Mouse (Mus musculus) midbrain, embryonic 15.5 days (tissue): ENCODE measurements around the gene Zfp612. TPM values are rescaled to one million over a fixed set of nuclear protein-coding genes. Genes with fewer than 3 reads are reported as not detected.

ENCODE experiments used
- ATAC-seq: fragments of 200-750 bp; cut with Nextera tagmentation; replicated peaks from 2 replicates; pipeline ENCODE4 v1.8.0; 2017; ENCODE audit warnings: moderate TSS enrichment
- H3K27ac ChIP-seq: fragments of 300-500 bp; sonication (generic); 2 replicates; pipeline ENCODE4 v1.5.1; 2015; ENCODE audit warnings: mild to moderate bottlenecking, inconsistent platforms
- H3K27me3 ChIP-seq: fragments of 300-500 bp; sonication (generic); replicated peaks from 2 replicates; pipeline ENCODE4 v1.6.1; 2015; ENCODE audit warnings: inconsistent platforms
- H3K36me3 ChIP-seq: fragments of 300-500 bp; sonication (generic); replicated peaks from 2 replicates; pipeline ENCODE4 v1.6.1; 2015; ENCODE audit warnings: inconsistent platforms
- H3K4me1 ChIP-seq: fragments of 300-500 bp; sonication (generic); 2 replicates; pipeline ENCODE4 v1.6.1; 2015; ENCODE audit warnings: inconsistent platforms
- H3K4me2 ChIP-seq: fragments of 300-500 bp; sonication (generic); 2 replicates; pipeline ENCODE4 v1.6.1; 2015; ENCODE audit warnings: inconsistent platforms, mild to moderate bottlenecking, moderate library complexity
- H3K4me3 ChIP-seq: fragments of 300-500 bp; sonication (generic); 2 replicates; pipeline ENCODE4 v1.5.1; 2015; ENCODE audit warnings: mild to moderate bottlenecking, inconsistent platforms
- H3K9ac ChIP-seq: fragments of 300-500 bp; sonication (generic); 2 replicates; pipeline ENCODE4 v1.6.1; 2015; ENCODE audit warnings: mild to moderate bottlenecking, inconsistent platforms
- H3K9me3 ChIP-seq: fragments of 300-500 bp; sonication (generic); 2 replicates; pipeline ENCODE4 v1.6.1; 2016; ENCODE audit warnings: inconsistent platforms
- WGBS: fragments of 180-500 bp; shearing (Covaris S2); methylation state at CpG from one replicate; pipeline ENCODE4 v1.1.7; 2015; ENCODE audit warnings: mixed read lengths; 5-methylcytosine and 5-hydroxymethylcytosine counted together
- polyA plus RNA-seq: library from polyadenylated mRNA; unstranded; fragments of >200 nt; fragmentation: Nextera tagmentation; extraction: Ambion mirVana; gene quantifications from 2 replicates; pipeline ENCODE4 v1.2.1, GENCODE M21; 2015

Gene Zfp612
- polyA plus RNA-seq, 1 experiment from 2014 or later: 24.5 TPM

- Histone ChIP-seq H3K4me3 (no peak overlapping the region), H3K27ac (no peak overlapping the region), H3K9ac (no peak overlapping the region), H3K36me3 (no peaks in the 10 kb centered on the region), H3K4me1 (no peaks in the 10 kb centered on the region), H3K27me3 (no peaks in the 10 kb centered on the region), H3K4me2 (no peak overlapping the region), H3K9me3 (no peaks in the 10 kb centered on the region)
- 85% methylated on average over 4 of the region's 4 CpGs for WGBS
- ATAC-seq: no peak
Observed at GRCm38 (mm10) chr8:110069706-110070105, 9.8 kb upstream of the Zfp612 start.

DNA sequence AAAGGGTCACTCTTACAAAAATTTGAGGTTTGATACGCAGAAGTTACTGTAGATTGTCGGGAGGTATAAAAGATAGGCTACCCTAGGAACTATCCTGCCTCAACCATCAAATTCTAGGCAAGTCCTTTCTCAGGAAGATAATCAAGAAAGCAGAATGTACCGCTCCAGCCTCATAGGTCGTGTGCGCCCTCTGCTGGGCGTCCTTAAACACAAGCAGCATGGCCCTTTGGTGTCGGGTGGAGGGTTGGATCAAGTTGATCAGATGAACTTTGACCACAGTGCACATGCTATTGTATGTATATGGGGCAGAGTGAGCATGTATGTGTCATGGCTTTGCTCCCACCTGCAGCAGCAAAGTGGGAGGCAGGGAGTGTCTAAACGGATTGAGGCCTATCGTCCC is 7.9 kb upstream of the Zfp612 start:
- ATAC-seq: no peak
- no peak overlapping the region for H3K27ac ChIP-seq
- H3K4me2 ChIP-seq: no peak overlapping the region
- 15% methylated on average over 9 of the region's 9 CpGs for WGBS
- H3K27me3 ChIP-seq: no peaks in the 10 kb centered on the region
- H3K9ac ChIP-seq: no peak overlapping the region
- H3K4me3 ChIP-seq: no peak overlapping the region
- no peaks in the 10 kb centered on the region for H3K4me1 ChIP-seq
- H3K9me3 ChIP-seq: no peaks in the 10 kb centered on the region
- H3K36me3 ChIP-seq: no peaks in the 10 kb centered on the region

DNA sequence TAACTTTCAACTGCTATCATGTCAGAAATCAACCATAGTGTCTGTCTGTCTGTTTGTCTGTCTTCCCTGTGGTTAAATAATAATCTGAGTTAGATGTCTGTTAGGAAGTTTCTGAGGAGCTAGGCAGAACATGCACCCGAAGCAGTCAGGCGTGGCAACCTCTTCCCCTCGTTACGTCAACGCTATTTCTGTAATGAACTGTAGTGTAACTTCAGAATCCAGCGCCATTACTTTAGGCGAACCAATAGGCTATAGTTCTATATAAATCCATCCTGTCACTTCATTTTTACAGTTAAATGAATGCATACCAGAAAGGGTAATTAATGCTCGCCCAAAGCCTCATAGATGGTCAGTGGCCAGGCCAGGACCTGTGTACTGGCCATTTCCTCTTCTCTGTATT is 5.0 kb upstream of the Zfp612 start:
- Histone ChIP-seq H3K9ac (no peak overlapping the region), H3K9me3 (no peaks in the 10 kb centered on the region), H3K36me3 (no peaks in the 10 kb centered on the region), H3K4me1 (0 out of 2 replicates have a peak, but pooled peaks cover 3% of the 10 kb centered on the region), H3K4me2 (no peak overlapping the region), H3K4me3 (no peak overlapping the region), H3K27me3 (no peaks in the 10 kb centered on the region), H3K27ac (no peak overlapping the region)
- no peak for ATAC-seq
- WGBS: 84% methylated on average over 8 of the region's 8 CpGs

DNA sequence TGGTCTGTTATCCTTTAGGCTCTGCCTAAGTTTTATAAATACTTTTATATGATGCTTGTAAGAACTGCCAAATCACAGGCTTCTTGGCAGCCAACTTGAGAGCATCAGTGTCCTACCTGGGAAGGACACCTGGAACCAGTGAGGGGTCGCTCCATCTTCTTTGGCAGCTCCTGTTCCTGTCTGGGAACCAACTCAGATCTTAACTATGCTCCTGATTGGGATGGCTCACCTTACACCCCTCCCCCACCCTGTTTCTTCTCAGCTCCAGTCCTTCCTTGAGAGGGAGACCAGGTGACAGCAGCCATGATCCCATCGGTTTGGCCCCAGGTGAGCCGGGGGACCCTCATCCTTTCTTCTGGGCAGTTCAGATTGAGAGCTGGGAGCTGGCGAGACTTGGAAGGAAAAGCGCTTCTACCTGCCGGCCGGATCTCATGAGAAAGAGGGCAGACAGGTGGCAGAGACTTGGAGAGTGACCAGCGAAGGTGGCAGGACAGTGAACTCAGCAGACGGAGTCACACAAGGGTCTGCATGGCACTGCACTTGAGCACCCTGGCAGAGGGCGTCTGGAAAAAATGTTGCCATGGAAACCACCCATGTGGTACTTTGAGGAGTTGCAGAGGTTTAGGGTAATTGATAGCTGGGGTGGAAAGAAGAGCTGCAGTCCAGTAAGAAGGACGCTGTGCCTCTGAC is 3.0 kb downstream of the Zfp612 start:
- H3K27ac ChIP-seq: no peak overlapping the region
- 79% methylated on average over 11 of the region's 11 CpGs for WGBS
- H3K4me2 ChIP-seq: no peak overlapping the region
- ATAC-seq: no peak
- H3K27me3 ChIP-seq: no peaks in the 10 kb centered on the region
- peaks cover 28% of the 10 kb centered on the region for H3K36me3 ChIP-seq
- H3K4me3 ChIP-seq: no peak overlapping the region
- peaks cover 22% of the 10 kb centered on the region for H3K4me1 ChIP-seq
- no peak overlapping the region for H3K9ac ChIP-seq
- H3K9me3 ChIP-seq: no peaks in the 10 kb centered on the region

- no peak overlapping the region for H3K4me2 ChIP-seq
- no peak for ATAC-seq
- 0 out of 2 replicates have a peak, but pooled peaks cover 3% of the 10 kb centered on the region for H3K9me3 ChIP-seq
- no peak overlapping the region for H3K4me3 ChIP-seq
- 50% methylated on average over 1 of the region's 1 CpGs for WGBS
- H3K27me3 ChIP-seq: no peaks in the 10 kb centered on the region
- H3K4me1 ChIP-seq: no peaks in the 10 kb centered on the region
- no peak overlapping the region for H3K9ac ChIP-seq
- H3K36me3 ChIP-seq: peaks cover 32% of the 10 kb centered on the region
- no peak overlapping the region for H3K27ac ChIP-seq
Observed at GRCm38 (mm10) chr8:110091869-110092268, 12.3 kb downstream of the Zfp612 start.

DNA sequence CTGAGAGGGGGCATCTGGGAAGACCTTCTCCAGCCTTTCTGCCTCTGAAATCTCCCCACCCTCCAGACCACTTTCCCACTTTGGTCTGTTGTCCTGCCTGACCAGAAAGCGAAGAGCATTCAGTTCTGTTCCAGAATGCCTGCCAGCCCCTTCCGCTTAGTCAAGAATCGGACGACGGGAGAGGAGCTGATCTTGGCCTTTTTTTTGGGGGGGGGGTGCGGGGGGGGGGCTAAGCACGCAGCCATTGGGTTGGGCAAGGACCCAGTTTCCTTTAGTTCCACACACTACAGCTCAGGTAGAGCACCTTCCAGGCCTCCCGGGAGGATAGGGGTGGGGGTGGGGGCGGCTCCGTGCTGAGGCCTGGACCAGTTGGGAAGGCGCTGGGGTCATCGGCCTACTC is 21.4 kb downstream of the Zfp612 start, which contains the start of gene Gm21964:
Gm21964 (plus strand) TSS at position 301 of the 400 bp plus-strand sequence.
- no peaks in the 10 kb centered on the region for H3K27me3 ChIP-seq

DNA sequence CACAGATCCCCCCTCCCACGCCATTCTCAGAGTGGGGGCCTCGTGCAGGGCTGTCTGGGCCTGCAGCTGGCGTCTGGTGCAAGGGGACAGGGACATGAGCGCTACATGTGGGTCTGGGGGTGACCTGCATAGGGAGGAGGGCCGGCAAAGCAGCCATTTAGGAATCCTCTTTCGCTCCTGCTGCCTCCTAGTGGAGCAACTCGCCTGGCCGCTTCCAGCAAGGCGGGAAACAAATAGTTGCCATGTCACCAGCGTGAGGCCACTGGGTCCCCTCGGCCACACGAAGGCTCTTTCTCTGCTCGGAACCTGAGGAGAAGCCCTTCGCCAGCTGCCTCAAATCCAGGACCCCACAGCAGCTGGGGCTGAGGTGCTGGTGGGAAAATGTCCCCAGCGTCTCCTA is 22.1 kb downstream of the Zfp612 start:
- Histone ChIP-seq H3K27ac (no peak overlapping the region), H3K4me2 (no peak overlapping the region), H3K9me3 (no peaks in the 10 kb centered on the region), H3K9ac (no peak overlapping the region), H3K4me3 (no peak overlapping the region), H3K36me3 (no peaks in the 10 kb centered on the region), H3K4me1 (no peaks in the 10 kb centered on the region), H3K27me3 (no peaks in the 10 kb centered on the region)
- ATAC-seq: no peak
- WGBS: 84% methylated on average over 15 of the region's 15 CpGs

More for the DNA sequence above, 21.4 kb downstream of the Zfp612 start, which contains the start of gene Gm21964:
- no peaks in the 10 kb centered on the region for H3K4me1 ChIP-seq
- ATAC-seq: no peak
- H3K36me3 ChIP-seq: no peaks in the 10 kb centered on the region
- H3K27ac ChIP-seq: no peak within 1 kb of the TSS
- no peaks in the 10 kb centered on the region for H3K9me3 ChIP-seq
- WGBS: 89% methylated on average over 12 of the region's 12 CpGs
- no peak within 1 kb of the TSS for H3K4me2 ChIP-seq
- H3K4me3 ChIP-seq: no peak within 1 kb of the TSS
- no peak within 1 kb of the TSS for H3K9ac ChIP-seq

DNA sequence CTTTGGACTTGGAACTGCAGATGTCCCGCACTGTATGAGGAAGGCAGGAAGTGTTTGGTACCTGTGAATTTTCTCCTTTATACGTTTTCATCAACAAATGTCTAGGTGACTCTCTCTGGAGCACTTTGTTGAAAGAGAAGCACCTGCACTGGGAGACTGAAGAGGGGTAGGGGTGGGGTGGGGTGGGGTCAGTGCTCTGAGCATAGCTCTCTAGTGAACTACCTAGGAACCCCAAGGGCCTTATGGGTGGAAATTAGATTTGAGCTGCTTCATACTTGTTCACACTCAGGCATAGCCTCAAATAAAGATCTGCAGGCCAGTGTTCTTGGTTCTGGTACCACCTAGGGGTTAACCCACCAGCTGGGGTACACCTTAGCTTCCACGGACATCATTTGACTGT is 23.1 kb downstream of the Zfp612 start, which contains the start of gene Gm17720:
Gm17720 (minus strand) TSS at position 101 of the 400 bp plus-strand sequence.
- 90% methylated on average over 3 of the region's 3 CpGs for WGBS

GRCm38 (mm10) chr8:110119715-110120114 is 40.2 kb downstream of the Zfp612 start:
- no peaks in the 10 kb centered on the region for H3K36me3 ChIP-seq
- H3K4me1 ChIP-seq: no peaks in the 10 kb centered on the region
- no peaks in the 10 kb centered on the region for H3K27me3 ChIP-seq
- no peak overlapping the region for H3K4me2 ChIP-seq
- no peak overlapping the region for H3K27ac ChIP-seq
- ATAC-seq: no peak
- 36% methylated on average over 6 of the region's 6 CpGs for WGBS
- no peaks in the 10 kb centered on the region for H3K9me3 ChIP-seq
- no peak overlapping the region for H3K9ac ChIP-seq
- no peak overlapping the region for H3K4me3 ChIP-seq

More for the DNA sequence above, 23.1 kb downstream of the Zfp612 start, which contains the start of gene Gm17720:
- Histone ChIP-seq H3K36me3 (no peaks in the 10 kb centered on the region), H3K4me3 (no peak within 1 kb of the TSS), H3K4me2 (no peak within 1 kb of the TSS), H3K27me3 (no peaks in the 10 kb centered on the region), H3K27ac (no peak within 1 kb of the TSS), H3K9ac (no peak within 1 kb of the TSS), H3K9me3 (no peaks in the 10 kb centered on the region), H3K4me1 (no peaks in the 10 kb centered on the region)
- no peak for ATAC-seq

- H3K36me3 ChIP-seq: no peaks in the 10 kb centered on the region
- H3K27ac ChIP-seq: no peak overlapping the region
- 0 out of 2 replicates have a peak, but pooled peaks have one; percentile 48 for ATAC-seq
- H3K4me3 ChIP-seq: no peak overlapping the region
- no peaks in the 10 kb centered on the region for H3K9me3 ChIP-seq
- H3K9ac ChIP-seq: no peak overlapping the region
- 27% methylated on average over 13 of the region's 13 CpGs for WGBS
- peak overlapping the region; percentile 27 for H3K4me2 ChIP-seq
- 0 out of 2 replicates have a peak, but pooled peaks cover 2% of the 10 kb centered on the region for H3K4me1 ChIP-seq
- H3K27me3 ChIP-seq: no peaks in the 10 kb centered on the region
Observed at GRCm38 (mm10) chr8:110130537-110130936, 51.0 kb downstream of the Zfp612 start.

GRCm38 (mm10) chr8:110134236-110134635 is 54.7 kb downstream of the Zfp612 start:
- no peaks in the 10 kb centered on the region for H3K36me3 ChIP-seq
- H3K4me2 ChIP-seq: no peak overlapping the region
- no peaks in the 10 kb centered on the region for H3K27me3 ChIP-seq
- H3K27ac ChIP-seq: no peak overlapping the region
- no peak overlapping the region for H3K4me3 ChIP-seq
- no peak for ATAC-seq
- H3K9me3 ChIP-seq: no peaks in the 10 kb centered on the region
- WGBS: 91% methylated on average over 8 of the region's 8 CpGs
- H3K9ac ChIP-seq: no peak overlapping the region
- 0 out of 2 replicates have a peak, but pooled peaks cover 6% of the 10 kb centered on the region for H3K4me1 ChIP-seq

GRCm38 (mm10) chr8:110135515-110135914 is 56.0 kb downstream of the Zfp612 start:
- Histone ChIP-seq H3K9me3 (no peaks in the 10 kb centered on the region), H3K4me3 (no peak overlapping the region), H3K4me1 (0 out of 2 replicates have a peak, but pooled peaks cover 6% of the 10 kb centered on the region), H3K9ac (no peak overlapping the region), H3K36me3 (no peaks in the 10 kb centered on the region), H3K27ac (0 out of 2 replicates have a peak overlapping the region, but pooled peaks have one; percentile 11), H3K4me2 (no peak overlapping the region), H3K27me3 (no peaks in the 10 kb centered on the region)
- 48% methylated on average over 7 of the region's 7 CpGs for WGBS
- no peak for ATAC-seq

- no peak overlapping the region for H3K4me2 ChIP-seq
- no peak for ATAC-seq
- no peak overlapping the region for H3K27ac ChIP-seq
- no peaks in the 10 kb centered on the region for H3K9me3 ChIP-seq
- H3K27me3 ChIP-seq: no peaks in the 10 kb centered on the region
- no peak overlapping the region for H3K4me3 ChIP-seq
- H3K36me3 ChIP-seq: no peaks in the 10 kb centered on the region
- 0 out of 2 replicates have a peak, but pooled peaks cover 6% of the 10 kb centered on the region for H3K4me1 ChIP-seq
- H3K9ac ChIP-seq: no peak overlapping the region
- 68% methylated on average over 3 of the region's 3 CpGs for WGBS
Observed at GRCm38 (mm10) chr8:110140156-110140555, 60.6 kb downstream of the Zfp612 start.
